Mouse (Mus musculus): ENCODE data around the gene Dnajc2.
"Not testable (repeated sequence)": the region's sequence is repeated elsewhere in the genome, so short reads cannot be mapped to it uniquely, and the experiment has no call there.

Gene Dnajc2

DNA sequence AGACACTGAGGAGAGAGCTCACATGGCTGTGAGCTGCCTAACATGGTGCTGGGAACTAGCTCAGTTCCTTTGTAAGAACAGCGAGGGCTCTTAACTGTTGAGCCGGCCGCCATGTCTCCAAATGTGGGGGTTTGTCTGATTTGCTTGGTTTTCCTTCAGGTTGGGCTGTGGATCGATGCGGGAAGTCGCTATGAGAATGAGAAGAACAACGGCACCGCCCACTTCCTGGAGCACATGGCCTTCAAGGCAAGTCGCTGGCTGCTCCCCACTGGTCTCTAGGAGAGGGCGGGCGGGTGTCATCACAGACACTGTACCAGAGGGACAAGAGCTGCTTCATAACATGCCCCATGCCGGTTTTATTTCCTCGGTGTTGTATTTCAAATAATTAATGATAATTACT, 45.2 kb downstream of the Dnajc2 start:
- DNase-seq (ENCODE audit: low spot score): no peak

DNA sequence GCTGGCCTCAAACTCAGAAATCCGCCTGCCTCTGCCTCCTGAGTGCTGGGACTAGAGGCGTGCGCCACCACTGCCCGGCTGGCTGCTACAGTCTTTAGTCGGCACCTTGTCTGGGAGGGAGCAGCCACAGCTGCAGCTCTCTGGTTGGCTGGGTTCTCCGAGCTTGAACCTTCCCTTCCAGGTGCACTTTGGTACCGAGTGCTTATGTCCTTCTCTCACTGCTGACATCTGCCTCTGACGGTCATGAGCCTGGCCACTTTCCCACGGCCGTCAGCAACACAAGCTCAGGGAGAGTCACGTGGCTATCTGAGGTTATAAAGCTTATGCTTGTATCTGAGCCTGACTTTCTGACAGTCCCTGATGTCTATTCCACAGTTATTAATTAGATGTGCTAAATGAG, 45.9 kb downstream of the Dnajc2 start:
- no peak for DNase-seq (ENCODE audit: low spot score)

DNA sequence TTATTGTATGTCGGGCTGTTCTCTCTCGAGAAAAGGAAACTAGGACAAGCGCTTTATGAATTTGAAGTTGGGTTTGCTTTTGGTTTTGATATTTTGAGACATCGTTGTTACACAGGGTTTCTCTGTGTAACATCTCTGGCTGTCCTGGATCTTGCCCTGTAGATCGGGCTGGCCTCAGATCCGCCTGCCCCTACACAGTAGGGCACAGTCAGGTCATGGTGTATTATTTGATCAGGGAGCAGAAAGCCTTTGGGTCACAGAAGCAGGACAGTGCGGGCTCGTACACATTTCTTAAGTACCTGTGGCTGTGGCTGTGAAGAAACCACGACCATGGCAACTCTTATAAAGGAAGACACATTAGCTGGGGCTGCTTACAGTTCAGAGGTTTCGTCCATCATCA, 47.4 kb downstream of the Dnajc2 start:
- DNase-seq (ENCODE audit: low spot score): no peak

DNA sequence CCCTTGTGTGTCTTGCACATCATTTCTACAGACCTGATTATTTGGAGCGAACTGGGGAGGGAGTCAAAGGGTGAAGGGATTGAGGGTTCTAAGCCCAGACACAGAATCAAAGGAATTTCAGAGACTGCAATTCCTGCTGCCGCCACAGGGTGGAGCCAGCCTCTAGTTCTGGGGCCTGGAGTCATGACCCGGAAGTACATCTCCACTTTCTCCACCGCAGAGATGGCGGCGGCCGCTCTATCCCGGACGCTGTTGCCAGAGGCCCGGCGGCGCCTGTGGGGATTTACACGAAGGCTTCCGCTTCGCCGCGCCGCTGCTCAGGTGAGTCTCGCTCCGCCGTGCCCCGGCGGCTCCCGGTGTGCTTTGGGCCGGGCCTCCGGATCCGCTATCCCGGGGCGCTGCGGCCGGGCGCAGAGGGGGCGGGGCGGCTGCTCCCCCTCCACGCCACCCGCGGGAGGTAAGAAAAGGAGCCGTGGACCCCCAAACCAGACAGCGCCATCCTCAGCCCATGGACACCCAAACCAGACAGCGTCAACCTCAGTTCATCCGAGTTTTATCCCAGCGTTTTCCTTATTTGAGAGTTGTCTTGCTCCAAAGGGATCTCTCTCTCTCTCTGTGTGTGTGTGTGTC, 48.0 kb downstream of the Dnajc2 start, which contains the start of gene Pmpcb:
Gene Pmpcb, plus strand, starts transcription at position 186 of the 630 bp plus-strand sequence.
- DNase-seq (ENCODE audit: low spot score): peak; percentile 92

GRCm38 (mm10) chr5:21736046-21736445, 49.0 kb downstream of the Dnajc2 start:
- no peak for DNase-seq (ENCODE audit: low spot score)

GRCm38 (mm10) chr5:21735584-21735983, 49.5 kb downstream of the Dnajc2 start:
- peak; percentile 94 for DNase-seq (ENCODE audit: low spot score)

GRCm38 (mm10) chr5:21735100-21735499, 50.0 kb downstream of the Dnajc2 start:
- no peak for DNase-seq (ENCODE audit: low spot score)

- peak; percentile 83 for DNase-seq (ENCODE audit: low spot score)
Observed at GRCm38 (mm10) chr5:21732930-21733329, 52.1 kb downstream of the Dnajc2 start.

DNA sequence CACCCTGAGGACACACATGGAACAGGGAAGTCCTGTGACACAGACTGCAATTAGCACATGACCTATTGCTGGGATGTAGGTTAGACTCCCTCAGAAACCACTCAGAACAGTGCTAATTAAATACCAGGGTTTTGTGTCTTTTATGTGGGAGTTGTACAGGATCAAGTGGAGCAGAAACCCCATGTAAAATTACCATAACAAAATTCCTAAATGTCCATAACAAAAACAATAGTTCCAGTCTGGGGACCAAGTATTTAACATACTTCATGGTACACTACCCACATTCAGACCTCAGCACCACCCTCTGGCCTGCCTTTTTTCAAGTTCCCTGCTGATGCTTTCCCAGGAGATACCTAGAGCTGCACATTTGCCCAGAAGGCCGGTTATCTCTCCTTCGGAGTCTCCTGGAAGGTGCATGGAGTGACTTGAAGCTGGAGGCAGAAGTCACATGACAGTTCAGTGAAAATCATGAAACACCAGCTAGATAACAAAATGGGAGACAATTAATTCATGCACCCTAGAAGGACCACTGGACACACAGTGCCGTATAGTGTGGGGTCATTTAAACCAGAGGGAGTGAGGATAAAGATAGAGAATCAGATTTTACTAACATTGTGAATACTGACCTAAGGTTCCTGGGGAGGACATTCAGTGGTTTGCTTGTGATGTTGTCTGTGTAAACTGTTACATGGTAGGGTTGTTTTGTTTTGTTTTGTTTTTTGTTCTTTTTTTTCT, 52.7 kb downstream of the Dnajc2 start:
- DNase-seq (ENCODE audit: low spot score): no peak

DNA sequence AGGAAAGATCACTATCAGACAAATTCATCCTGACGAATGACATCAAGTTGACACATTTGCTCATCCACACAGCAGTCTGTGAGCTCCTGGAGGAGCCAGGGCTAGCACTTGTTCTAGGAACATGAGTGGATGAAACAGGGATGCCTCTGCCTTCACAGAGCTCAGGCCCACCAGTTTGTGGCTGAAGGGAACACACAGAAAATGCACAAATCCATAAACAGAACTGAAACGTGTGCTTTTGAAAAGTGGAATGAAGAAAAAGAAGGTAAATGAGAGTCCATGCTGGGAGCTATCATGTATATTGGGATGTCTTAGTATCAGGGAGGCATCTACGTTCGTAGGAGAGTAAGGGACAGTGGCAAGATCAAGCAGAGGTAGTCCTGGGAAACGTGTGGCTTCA, 55.9 kb downstream of the Dnajc2 start:
- DNase-seq (ENCODE audit: low spot score): no peak

DNA sequence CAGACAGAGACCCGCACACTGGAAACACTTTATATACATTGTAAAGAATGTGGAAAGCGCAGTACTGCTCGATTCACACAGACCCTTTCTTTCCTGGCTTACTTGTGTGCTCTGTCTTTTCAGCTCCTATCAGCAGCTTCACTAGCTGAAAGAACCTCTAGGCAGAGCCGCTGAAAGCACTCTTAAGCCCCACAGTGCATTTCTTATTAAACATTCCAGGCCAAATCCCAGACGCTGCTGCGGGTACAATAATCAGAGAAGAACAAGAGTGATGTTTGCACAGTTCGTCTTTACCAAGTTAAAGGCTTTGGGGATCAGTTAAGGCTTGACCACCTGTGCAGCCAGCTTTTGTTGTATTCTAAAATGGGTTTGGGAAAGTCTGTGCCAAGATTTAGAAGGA, 60.2 kb downstream of the Dnajc2 start:
- no peak for DNase-seq (ENCODE audit: low spot score)

DNA sequence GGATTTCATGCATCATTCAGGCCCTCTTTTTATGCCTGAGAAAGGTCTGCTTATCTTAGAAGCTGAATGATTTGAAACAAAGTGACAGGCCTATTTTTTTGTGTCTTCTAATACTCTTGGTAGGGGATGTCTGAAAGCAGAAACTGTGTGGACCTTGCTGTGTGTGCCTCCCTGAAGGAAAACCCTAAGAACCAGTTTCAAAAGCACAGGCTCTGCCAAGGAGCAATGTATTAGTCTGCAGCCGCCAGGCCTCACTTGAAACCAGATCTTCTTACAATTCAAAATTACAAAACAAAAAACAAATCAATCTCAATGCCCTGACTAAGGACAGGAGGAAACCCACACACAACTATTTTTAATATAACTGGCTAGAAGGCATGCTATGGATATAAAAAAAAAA, 60.6 kb downstream of the Dnajc2 start:
- DNase-seq (ENCODE audit: low spot score): no peak

- DNase-seq (ENCODE audit: low spot score): no peak
Observed at GRCm38 (mm10) chr5:21719209-21719608, 65.8 kb downstream of the Dnajc2 start.

DNA sequence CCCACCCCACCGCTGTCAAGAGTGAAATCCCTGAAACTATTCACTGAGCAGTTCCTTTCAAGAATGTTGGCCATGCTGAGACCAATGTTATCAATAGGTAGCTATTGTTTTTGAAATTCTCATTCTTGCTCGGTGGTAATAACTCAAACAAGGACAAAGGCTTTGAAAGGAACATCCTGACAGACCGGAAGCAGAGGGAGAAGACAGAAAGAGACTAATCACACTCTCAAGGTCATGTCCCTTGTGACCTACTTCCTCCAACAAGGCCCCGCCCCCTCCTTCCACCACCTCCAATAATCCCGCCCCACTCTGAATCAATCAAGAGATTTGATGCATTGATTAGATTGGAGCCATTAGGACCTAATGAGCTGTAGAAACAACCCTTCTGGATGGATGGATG, 66.5 kb downstream of the Dnajc2 start:
- no peak for DNase-seq (ENCODE audit: low spot score)

- no peak for DNase-seq (ENCODE audit: low spot score)
Observed at GRCm38 (mm10) chr5:21717165-21717715, 67.8 kb downstream of the Dnajc2 start.

GRCm38 (mm10) chr5:21714447-21714846, 70.6 kb downstream of the Dnajc2 start:
- no peak for DNase-seq (ENCODE audit: low spot score)

DNA sequence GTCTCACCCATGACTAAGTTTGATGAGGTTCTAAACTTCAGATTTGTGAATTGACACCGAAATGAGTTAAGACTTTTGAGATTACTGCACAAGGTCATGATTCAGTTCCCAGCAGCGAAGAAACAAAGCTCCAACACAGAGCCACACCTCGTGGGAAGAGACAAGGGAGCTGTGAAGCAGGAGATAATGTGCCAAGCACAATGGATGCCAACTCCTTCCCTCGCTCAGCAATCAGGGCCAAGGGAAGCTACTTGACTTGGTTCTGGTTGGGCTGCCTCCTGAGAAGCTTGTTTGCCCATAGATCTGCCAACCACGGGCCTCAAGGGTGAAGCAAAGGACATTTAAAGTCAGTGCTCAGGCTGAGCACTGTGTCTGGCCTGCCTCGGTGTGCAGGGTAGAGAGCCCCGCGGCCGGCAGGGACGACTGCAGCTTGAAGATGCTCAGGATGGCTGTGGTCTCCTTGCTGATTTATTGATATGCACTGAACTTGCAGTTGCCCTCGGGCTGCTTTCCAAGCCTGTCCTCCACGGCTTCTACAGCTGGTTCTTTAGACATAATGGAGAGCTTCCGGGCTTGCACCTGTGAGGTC, 72.8 kb downstream of the Dnajc2 start:
- DNase-seq (ENCODE audit: low spot score): peak; percentile 45

DNA sequence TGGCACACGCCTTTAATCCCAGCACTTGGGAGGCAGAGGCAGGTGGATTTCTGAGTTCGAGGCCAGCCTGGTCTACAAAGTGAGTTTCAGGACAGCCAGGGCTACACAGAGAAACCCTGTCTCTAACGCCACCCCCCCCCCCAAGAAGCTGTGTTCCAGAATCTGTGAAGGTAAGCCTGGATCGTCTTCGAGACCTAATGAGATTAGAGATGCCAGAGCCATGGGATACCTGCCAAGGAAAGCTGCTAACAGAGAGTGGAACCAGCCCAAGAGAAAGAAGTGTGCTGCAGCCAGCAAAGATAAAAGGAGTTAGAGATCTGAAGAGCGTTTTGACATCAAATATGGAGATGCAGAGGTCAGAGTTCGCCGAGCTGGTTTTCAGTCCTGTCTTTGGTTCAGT, 77.0 kb downstream of the Dnajc2 start:
- not testable (repeated sequence) for DNase-seq (ENCODE audit: low spot score)

Measured in testis, postnatal 10 days (tissue).